Mouse (Mus musculus) hindlimb bud, embryonic 11.5 days (tissue): ENCODE results near the gene Rrp1b.
"Not testable (repeated sequence)": the region's sequence is repeated elsewhere in the genome, so short reads cannot be mapped to it uniquely, and the experiment has no call there.

Source experiments
- DNase-seq: peaks from one replicate; pipeline ENCODE4 v3.0.0-alpha.2; 2012; ENCODE audit warnings: low read depth, low spot score; ENCODE audit errors: extremely low spot score

Gene Rrp1b

DNA sequence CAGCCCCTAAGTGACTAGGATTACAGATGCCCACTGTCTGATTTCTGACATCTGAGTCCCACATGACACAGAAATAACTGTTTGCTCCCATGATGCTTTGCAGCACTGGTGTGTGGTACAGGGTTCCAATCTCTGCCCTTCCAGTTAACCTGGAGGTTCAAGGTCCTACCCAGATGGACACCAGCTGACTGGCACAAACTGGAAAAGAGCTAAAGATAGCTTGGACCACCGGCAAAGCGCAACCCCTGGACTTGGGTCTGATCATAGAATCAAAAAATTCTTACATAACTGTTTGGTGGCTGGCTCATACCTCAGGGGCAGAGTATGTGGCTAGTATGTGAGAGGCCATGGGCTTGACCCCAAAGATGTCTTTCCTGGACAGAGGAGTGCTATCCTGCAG lies 47.5 kb downstream of the Rrp1b start:
- DNase-seq = no peak

DNA sequence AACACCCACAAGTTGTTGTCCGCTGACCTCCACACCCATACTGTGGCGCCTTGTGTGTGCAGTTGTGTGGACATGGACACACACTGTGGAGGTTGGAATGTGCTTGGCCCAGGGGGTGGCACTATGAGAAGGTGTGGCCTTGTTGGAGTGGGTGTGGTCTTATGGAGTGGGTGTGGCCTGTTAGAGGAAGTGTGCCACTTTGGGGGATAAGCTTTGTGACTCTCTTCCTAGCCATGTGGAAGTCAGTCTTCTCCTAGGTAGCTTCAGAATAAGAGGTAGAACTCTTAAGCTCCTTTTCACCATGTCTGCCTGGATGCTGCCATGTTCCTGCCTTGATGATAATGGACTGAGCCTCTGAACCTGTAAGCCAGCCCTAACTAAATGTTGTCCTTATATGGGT lies 51.2 kb downstream of the Rrp1b start:
- no peak for DNase-seq

DNA sequence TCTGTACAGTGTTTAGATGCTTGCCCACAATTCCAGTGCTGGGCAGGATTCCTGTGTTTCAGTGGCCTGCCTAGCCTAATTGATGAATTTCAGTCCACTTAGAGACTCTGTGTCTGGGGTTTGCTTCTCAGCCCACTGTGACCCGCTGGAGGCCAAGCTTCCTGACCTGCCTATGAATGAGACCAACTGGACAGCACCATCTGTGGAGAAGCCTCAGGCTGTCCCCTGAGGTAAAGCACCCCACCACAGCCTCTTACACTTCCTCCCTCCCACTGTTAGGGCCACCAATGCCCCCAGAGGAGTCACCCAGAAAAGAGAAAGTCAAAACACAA lies 55.1 kb downstream of the Rrp1b start:
- DNase-seq = no peak

DNA sequence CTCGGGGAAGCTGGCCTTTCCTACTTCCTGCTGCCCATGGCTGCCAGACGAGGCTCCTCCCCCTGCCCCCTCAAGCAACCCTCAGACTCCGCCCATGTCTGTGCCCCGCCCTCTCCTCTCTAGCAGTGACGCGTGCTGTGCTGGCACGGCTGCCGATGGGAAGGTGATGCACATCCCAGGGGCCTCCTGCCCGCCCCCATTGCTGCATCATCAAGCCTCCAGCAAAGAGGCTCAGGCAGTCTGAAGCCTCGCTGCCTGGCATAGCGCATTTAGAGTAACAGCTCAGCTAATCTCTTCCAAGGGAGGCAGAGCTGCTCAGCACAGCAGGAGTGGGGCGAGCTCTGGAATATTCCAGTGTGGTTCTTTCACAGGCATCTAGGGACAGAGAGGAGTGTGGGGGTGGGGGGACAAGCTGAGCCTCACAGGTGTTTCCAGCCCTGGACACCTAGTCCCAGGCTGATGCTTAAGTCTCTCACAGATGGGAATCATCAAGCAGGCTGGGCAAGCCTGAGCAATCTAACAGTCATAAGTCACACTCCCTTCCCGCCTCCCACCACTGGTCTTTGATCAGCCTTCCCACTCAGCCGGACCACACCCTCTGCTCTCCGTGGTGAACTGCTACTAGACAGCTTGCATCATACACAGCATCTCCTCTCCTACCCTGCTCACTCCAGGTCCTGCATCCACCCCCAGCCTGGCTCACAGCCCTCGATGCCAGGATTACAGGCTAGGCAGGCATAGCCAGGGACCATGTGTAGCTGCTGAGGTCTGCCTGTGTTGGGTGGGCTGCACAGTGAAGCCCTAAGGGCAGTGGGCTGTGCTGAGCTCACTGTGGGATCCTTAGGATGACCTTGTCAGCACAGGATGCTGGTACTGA lies 55.7 kb downstream of the Rrp1b start:
- DNase-seq = not testable (repeated sequence)

DNA sequence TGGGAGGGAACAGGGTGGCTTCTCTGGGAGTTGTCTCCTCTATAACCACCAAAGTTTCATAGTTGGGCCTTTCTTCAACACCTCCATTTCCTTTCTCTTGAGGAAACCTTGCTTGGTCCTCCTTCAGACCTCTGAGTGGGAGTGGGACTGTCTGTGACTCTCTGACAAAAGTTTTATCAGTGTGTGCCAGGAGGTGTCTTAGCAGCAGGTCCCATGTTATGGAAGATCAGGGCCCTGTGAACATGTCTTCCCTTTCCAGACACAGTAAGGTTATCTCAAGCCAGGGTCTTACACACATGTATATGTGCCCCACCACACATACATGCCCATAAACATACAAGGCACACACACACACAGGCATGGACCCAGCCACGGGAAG lies 56.3 kb downstream of the Rrp1b start:
- DNase-seq = no peak

DNA sequence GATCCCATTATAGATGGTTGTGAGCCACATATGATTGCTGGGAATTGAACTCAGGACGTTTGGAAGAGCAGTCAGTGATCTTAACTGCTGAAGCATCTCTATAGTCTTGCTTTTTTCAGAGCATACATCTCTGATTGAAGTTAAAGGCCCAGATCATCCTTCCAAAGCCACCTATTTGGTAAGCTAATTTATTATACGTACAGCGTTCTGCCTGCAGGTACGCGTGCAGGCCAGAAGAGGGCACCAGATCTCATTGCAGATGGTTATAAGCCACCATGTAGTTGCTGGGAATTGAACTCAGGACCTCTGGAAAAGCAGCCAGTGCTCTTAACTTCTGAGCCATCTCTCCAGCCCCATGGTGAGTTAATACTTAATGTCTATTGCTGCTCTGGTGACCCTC lies 57.0 kb downstream of the Rrp1b start:
- no peak for DNase-seq

DNA sequence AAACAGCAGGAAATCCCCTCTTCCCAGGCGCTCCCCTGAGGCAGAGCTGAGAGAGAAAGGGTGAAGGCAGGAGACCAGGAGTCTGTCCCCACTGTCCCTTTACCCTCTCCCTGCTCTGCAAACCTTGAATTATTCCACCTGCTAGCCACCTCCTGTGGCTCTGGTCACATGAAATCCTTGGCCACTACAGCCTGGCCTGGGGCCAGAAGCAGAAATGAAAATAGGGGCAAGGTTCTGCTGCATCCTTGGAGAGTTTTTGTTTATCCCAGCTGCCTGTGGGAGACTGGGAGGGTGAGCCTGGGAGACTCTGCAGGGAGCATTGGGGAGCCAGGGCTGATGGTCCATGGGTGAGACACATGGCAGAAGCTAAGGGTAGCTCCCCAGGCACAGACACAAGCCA lies 61.8 kb downstream of the Rrp1b start:
- no peak for DNase-seq

DNA sequence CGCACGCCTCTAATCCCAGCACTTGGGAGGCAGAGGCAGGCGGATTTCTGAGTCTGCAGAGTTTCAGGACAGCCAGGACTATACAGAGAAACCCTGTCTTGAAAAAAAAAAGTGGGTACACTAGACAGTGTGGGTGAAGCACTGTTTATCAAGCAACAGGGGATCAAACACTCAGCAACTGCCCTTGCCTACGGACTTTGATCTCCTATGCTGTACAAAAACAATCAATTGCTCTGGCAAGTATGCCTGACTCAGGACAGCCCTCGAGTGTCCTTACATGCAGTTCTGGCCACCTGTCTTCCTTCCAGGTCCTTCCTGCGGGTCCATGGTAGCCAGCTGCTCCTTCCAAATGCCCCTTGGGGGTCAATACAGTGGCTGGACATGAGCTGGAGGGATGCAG lies 63.0 kb downstream of the Rrp1b start:
- DNase-seq = not testable (repeated sequence)

DNA sequence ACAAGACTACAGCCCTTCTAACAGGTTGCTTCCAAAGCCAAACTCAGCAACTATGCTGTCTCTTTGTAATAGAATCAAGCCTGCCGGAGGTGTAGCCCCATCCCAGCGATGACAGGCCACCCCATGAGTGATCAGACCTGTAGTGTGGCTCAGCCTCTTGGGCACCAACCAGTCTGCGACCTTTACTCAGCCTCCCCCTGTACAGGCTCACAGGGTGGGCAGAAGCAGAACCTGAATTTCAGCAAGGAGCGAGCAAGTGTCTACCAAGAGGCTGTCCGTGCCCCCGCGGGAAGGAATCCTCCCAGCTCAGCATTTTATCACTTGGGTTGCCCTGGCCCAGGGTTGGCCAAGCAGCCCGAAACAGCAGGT lies 63.7 kb downstream of the Rrp1b start:
- DNase-seq = no peak

DNA sequence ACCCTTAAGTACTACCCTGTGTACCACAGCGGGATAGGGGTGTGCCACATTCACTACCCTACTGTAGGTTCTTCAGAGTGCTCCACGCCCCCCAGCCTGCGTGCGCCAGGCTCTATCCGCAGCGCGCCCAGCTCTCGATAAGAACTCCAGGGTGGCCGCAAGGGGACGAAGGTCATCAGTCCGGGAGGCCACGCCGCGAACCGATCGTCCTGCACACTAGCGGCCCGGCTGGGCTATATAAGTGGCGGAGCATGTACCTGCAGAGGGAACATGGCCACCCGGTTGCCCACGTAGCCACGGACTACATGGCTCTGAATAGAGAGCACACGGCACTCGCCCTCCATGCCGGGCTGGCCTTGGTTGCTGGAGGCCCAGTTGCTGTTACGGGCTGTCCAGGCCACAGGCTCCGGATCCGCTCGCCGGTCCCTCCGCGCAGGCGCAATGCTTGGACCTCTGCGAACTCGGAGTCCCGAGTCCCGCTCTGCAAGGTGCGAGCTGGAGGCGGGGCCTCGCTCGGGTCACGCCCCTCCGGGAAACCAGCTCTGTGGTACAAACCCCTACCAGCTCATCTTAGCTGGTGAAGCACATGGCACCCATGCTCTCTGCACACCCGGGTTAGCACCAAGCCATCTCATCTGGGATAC lies 64.2 kb downstream of the Rrp1b start:
- no peak for DNase-seq

DNA sequence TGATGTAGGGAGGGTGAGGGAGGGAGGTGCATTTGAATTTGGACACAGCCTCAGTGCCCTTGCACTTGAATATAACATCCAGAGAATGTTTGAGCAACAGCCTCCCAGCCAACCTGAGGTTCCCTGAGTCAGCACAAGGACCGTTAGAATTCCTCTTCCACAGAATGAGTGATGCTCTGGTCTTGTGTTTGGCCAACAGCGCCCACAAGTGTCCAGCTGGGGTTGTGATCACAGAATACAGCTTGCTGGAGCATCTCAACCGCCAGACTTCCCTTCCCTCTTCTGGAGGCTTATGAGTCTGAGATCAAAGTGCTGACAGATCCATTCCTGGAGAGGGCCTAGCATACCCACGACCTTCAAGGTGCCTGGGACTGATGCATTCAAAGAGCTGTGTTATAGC lies 67.2 kb downstream of the Rrp1b start:
- no peak for DNase-seq

DNA sequence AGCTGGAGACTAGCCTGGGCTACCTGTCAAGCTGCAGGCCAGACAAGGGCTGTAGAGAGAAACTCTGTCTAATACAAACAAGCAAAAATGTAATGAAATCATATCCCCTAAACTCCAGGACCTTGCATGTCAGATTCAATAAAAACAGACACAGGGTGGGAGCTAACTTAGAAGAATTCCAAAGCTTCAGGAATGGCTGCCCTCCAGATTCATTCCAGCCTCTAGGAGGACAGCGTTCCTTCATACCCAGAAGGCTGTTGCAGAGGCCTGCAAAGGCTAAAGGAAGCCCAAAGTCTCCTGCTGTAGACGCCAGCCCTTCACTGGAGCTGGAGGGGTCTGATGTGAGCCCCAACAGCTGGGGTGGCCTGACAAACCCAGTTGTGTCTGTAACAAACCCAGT lies 70.5 kb downstream of the Rrp1b start:
- no peak for DNase-seq

DNA sequence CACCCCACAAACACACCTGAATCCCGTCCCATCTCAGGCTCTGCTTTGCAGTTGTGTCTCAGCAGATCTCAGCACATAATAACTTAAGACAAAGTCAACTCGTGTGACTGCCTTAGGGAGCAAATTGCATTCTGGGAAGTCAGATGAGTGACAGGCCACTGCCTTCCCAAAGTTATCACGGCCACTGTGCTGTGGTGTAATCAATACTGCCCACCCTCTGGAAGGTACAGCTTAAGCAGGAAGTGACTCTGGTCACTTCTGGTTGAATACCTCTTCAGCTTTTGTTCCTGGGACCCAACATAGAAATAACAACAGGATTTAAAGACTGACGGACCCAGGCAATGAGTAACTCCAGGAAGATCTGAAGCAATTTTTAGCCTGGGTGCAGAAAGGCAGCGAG lies 72.0 kb downstream of the Rrp1b start:
- no peak for DNase-seq

DNA sequence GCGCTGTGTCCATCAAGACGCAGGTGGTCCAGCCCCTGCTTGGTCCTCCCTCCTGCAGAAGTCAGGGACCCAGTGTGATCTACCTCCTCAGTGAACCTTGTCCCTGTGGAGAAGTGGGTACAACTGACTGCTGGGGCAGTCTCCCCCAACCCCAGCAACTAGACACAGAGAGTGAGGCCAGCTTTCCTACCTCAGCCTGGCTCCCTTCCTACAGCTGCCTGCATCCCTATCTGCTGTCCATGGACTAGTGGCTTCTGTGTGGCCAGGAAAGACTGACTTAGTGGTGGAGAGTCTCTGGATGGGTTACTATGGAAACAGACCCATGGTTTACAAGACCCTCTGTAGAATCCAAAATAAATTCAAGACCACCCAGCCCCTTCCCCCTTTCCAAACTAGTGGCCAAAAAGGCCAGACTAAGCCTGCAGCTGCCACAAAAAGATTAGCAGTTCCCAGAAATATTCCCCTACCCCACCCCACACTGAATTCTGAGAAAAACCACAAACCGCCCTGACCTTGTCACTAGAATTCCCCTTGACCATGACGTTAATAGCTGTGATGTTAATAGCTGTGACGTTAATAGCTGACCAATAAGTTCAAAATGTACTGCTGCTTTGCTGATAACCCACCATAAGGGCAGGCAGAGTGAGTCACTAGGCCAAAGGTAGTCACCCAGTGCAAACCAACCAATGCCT lies 72.6 kb downstream of the Rrp1b start:
- not testable (repeated sequence) for DNase-seq

DNA sequence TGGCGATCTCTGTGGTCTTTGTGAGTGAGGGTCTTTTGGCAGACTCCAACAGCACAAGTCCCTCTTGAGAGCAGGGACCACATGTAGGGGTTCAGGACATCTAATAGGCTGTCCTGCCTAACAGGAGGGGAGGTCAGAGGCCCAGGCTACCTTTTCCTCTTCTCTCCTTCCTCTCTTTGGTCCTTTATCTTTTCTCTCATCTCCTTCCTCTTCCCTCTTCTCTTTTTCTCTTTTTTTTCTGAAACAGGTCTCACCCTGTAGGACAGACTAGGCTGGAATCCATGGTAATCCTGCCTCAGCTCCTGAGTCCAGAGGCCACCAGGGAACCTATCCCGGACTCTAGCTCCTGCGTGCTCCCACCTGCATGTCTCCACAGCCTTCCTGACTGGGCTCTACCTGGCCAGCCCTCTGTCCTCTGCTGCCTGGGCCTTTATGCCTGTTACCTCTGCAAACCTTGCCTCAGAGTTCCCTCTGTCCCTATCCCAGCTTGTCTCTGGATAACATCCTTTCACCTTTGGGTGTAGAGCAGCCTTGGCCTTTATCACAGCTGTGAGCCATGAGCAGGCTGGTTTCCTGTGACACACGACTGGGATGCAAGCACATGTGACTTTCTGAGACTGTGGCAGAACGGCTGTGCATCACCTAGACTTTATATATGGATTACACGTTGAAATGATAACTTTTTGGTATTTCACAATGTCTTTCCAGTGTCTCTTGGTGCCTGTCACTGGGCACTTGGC lies 73.5 kb downstream of the Rrp1b start:
- DNase-seq = no peak

DNA sequence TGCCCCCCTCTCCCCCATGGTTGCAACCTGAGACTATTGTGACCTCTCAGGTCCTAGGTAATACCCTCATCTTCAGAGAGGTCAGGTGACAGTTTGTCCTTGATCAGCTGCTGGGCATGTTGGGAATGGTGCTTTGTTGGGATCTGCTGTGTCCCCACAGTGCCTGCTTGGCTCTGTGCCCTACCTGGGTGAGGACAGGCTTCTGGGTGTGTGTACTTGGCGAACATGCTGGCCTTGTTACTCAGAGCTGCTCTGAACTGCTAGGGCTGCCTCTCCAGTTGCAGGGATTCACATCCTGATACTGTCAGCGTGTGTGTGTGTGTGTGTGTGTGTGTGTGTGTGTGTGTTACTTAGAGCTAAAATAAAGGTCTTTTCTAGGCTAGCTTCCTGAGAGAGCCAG lies 74.5 kb downstream of the Rrp1b start:
- no peak for DNase-seq

DNA sequence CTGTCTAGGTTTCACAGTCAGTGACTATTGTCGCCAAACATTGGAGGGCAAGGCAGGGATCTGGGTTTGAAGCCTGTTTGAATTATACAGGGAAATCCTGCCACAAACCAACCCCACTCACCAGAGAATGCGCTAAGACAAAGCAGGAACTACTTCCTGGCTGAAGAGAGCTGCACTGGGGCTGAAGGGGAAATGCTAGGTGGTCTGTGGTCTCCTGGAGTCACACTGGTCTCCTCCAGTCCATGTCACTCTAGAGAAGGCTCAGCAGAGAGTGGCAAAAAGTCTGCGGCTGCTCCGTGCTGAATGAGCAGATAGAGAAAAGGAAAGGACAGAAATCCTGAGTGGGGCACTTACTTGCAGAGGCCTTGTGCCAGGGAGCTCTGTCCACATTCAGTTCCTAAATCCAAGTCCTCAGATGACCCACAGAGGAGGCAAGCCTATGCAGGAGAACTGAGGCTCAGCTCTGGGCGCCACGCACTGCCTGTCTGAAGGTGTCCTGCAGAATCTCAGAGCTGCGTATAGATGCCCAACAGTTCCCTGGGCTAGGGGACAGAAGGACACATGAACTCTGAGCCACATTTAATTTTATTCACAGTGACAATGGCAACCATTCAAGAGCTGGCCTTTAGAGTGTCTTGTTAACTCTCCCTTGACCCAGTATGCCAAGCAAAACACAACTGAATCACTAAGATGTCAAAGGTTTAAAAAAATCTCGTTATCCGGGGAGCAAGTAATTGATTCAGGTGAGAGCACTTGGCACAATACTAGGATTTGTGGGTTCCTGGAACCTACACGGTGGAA lies 75.3 kb downstream of the Rrp1b start:
- DNase-seq = no peak
